Mouse (Mus musculus) heart, postnatal 10 days (tissue): ENCODE results near the gene Tmem82. TPM values are rescaled to one million over a fixed set of nuclear protein-coding genes. Genes with fewer than 3 reads are reported as not detected.

ENCODE experiments used
- DNase-seq, 2 experiments: peaks; one replicate each; pipeline ENCODE4 v3.0.0; 2021
- intact Hi-C: fragments of 180-260 bp; cut with DNase I; formaldehyde crosslinking; loops from one replicate; pipeline ENCODE4 v1.15.1; 2025
- total RNA-seq, 2 experiments: library from RNA; stranded (reverse); gene quantifications; 2 replicates each; pipeline ENCODE4 v1.2.3; 2021

The Tmem82 gene
- total RNA-seq, 2 experiments from 2014 or later, result 11.2 to 15.6 TPM

DNA sequence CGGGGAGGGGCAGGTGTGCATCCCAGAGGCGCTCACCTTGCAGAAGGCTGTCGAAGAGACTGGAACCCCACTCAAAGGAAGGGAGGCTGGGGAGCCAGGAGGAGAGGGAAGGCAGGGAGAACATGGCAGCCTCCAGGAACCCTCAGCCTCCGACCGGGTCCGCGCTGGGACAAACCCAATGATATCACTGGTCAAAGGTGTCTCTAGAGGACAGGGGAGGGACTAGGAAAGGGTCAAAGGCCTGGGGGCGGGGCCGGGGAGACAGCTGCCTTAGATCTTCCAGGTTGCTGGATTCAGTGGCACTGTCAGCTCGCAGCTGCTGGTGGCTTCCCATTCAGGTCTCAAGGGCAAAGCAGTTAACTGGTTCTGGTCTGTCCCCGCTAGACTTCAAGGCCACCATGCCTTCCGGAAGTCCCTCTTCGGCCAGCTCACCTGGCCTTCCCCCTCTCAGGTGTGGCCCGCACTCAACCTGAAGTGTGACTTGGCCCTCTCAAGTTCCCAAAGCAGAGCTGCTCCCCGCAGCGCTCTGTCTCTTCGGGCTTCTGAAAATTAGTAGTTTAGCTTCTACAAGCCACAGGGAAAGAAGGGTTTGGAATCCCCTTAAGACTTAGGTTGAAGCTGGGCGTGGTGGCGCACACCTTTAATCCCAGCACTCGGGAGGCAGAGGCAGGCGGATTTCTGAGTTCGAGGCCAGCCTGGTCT lies 419 bp downstream of the Tmem82 start:
- intact Hi-C loops, result loop anchor here (2.0 to 5.0 kb wide), 3 partner anchors 63 to 339 kb away; no protein-coding TSS in a partner anchor
- DNase-seq, result peak; percentile 33 to 46

DNA sequence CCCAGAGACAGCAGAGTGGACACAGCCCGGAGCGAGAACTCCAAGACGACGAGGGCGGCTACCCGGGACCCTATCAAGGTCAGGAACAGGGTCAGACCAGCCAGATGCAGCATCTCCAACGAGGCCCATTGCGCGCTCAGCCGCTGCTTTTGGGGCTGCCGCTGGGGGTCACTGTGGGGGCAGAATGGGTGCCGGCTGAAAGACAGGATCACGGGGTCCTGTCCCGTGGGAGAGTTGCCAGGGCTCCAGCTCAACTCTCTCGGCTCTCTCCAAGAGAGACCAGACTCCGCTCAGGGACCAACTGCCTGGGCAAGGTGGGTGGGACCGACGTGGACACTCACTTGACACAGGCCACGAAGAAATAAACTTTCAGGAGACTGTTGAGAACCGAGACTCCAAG lies 1.1 kb downstream of the Tmem82 start:
- peak; percentile 84 to 88 for DNase-seq
- intact Hi-C loops, result loop anchor here (5.0 kb wide), 2 partner anchors 170 to 340 kb away; no protein-coding TSS in a partner anchor

DNA sequence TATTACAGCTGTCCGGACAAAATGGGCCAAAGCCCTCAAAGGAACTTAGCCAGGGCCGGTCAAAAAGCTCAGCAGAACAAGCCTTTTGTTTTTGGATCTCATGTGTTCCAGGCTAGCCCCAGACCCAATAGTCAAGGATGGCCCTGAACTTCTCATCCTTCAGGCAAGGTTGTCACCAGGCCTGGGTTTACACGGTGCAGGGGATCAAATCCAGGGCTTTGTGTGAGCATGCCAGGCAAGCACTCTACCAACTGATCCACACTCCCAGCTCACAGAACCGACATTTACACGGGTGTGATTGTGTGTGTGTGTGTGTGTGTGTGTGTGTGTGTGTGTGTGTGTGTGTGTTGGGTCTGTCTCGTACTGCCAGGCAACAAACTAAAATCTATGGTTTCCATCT lies 1.6 kb downstream of the Tmem82 start:
- intact Hi-C loops, result loop anchor here (5.0 kb wide), 2 partner anchors 170 to 340 kb away; no protein-coding TSS in a partner anchor
- no peak for DNase-seq

- intact Hi-C loops, result loop anchor here (5.0 kb wide), 2 partner anchors 172 to 342 kb away; no protein-coding TSS in a partner anchor
- no peak for DNase-seq
Observed at GRCm38 (mm10) chr4:141614946-141615345, 3.5 kb downstream of the Tmem82 start.

DNA sequence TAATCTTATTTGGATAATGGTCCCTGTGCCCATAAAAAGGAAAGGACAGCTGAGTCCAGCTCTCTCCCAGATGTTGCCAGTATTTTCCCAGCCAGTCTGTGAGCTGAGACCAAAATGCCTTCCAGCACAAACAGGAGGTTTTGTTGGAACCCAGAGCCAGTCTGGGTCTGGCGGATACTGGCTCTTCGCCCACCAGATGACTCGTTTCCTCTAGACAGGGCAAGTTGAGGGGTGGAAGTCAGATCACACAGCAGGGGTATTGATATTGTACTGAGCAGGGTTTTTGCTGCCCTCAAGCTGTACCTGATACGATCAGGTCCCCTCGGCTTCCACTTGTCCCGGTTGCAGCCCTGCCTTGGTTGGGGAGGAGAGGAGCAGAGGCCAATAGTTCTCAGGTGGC lies 8.9 kb downstream of the Tmem82 start:
- peak; percentile 68 to 69 for DNase-seq
- intact Hi-C loops, result no loop called here

DNA sequence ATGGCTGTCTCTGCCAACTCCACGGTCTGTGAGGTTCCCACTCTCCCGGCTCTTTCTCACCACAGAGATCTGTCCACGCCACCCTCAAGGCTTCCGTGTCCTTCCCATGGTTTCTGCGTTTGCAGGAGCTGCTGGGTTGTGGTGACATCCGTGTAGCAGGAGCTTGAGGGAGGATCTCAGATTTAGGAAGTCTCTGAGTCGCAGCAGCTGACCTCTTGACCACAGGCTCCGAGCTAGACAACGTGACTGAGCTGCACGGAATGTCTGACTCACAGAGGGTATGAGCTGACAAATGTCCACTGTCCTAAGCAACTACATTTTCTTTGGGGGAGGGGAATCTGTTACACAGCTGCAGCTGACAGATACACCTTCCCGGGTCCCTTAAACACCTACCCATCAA lies 12.6 kb downstream of the Tmem82 start, which contains the start of gene Fblim1:
Gene Fblim1, minus strand, starts transcription at position 236 of the 400 bp plus-strand sequence.
- intact Hi-C loops, result no loop called here
- DNase-seq, result no peak

GRCm38 (mm10) chr4:141605421-141605820 lies 13.0 kb downstream of the Tmem82 start:
- intact Hi-C loops, result no loop called here
- DNase-seq, result no peak

DNA sequence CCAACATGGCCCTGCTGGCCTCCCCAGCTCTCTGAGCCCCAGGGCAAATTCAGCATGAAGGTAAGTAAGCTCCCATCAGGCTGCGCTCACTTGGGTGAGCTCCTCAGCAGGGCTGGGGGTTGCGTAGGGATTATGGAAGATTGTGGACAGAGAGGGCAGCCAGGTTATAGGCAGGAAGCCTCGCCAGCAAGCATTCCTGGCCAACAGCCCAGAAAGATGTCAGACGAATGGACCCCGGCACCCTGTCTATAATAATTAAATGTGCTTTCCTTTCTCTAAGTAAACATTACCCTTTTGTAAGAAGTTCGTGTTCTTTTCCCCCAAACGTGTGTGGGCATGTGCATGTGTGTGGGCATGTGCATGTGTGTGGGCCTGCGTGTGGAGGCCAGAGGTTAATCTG lies 13.9 kb downstream of the Tmem82 start:
- intact Hi-C loops, result no loop called here
- DNase-seq, result peak; percentile 76 to 79

- no peak for DNase-seq
- intact Hi-C loops, result no loop called here
Observed at GRCm38 (mm10) chr4:141603921-141604320, 14.5 kb downstream of the Tmem82 start.

- intact Hi-C loops, result no loop called here
- DNase-seq, result peak; percentile 43 to 51
Observed at GRCm38 (mm10) chr4:141602523-141603223, 15.8 kb downstream of the Tmem82 start.

- peak; percentile 54 to 62 for DNase-seq
- intact Hi-C loops, result no loop called here
Observed at GRCm38 (mm10) chr4:141601148-141601862, 17.1 kb downstream of the Tmem82 start.

- peak; percentile 39 to 52 for DNase-seq
- intact Hi-C loops, result no loop called here
Observed at GRCm38 (mm10) chr4:141600364-141600763, 18.1 kb downstream of the Tmem82 start.

DNA sequence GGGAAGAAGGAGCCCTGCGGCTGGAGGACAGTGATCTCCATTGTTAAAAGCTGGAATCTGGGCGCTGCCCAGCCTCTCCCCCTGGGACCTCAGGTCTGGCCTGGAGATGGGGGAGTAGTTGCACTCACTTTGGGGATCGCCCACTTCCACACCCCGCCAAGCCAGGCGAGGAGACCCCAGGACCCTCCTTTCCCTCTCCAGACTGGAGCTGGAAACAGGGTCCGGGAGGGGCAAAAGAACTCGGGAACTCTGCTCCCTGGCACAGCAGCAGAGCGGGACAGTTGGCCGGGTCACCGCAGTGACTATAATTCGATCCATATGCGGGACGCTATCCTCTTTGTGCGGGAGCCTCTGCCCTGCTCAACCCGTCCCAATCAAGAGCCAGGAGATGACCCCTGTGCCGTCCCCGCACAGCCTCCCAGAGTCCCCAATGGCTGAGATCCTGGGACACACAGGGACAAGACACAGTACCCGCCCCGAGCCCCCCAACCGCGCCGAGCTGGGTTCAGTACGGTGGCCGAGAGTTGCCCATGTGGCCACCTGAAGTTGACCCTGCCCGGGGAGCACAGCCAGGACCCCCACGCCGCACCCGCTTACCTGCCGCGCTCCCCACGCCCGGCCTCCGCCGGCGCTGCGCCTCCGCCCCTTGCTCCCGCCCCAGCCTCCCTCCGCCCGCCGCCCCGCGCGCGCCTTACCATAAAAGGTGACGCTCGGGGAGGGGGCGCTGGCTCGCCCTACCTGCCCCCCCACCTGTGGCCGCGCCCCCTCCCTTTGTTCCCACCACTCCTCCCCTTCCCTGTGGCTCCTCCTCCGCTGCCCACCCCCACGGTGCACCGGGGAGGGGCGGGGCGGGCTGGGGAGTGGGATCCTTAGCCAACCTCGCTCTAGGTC lies 18.9 kb downstream of the Tmem82 start:
- intact Hi-C loops, result no loop called here
- peak; percentile 60 to 63 for DNase-seq

GRCm38 (mm10) chr4:141598894-141599250 lies 19.6 kb downstream of the Tmem82 start:
- intact Hi-C loops, result no loop called here
- no peak for DNase-seq

DNA sequence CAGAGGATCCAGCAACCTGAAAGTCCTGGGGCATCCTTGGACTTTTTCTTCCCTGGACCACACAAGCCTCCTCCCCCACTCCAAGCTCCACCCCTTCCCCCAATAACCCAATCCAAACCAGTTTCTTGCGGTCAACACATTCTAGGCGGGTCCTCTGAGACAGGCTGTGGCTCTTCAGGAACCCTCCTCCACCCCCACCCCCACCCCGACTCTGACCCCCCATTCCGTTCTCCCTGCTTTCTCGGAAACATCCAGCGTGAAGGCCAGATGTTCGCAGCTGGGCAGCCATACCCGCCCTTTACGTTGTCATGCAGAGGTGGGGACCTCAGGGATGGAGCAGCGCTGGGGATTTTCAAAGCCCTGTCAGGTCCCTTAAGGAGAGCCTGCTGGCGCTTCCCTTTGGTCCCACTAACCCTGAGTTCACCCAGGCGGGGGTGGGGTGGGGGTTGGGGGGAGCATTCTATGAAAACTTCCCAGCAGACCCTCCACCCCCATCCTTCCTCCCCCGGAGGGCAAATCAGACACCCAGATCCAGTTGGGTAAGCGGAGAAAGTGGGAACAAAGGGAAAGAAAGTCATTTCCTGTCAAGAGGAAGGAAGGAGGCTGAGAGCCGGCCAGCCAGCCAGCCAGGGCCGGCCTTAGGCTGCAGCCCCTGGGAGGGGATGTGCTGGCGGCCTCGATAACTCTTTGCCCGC lies 20.1 kb downstream of the Tmem82 start:
- intact Hi-C loops, result no loop called here
- peak; percentile 77 to 80 for DNase-seq

DNA sequence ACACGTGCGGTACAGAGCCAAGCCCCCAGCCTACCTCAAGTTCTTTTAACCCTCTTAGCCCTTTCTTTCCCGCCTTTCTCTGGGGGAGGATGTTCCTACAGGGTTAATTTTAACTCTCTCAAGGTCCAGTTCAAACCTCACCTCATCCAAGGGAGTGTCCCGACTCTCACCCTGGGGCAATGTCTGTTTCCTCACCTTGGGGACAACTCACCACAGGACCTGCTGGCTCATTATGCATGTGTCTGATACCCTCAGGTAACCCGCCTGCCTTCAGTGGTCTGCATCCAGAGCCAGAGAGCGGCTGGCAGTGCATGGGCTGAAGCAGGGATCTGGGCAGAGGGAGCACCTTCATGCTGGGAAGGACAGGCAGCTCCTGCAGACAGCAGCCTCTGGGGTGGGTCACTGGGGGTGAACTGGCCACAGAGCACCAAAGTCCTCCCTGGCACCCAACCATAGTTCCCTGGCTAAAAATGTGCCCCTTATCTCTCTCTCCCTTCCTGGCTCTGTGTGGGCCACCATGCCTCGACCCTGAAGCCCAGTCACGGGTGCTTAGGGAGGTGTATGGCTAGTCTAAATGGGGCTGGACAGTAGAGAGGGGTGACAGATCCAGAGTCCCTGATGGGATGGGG lies 21.6 kb downstream of the Tmem82 start:
- peak; percentile 71 to 78 for DNase-seq
- intact Hi-C loops, result no loop called here

DNA sequence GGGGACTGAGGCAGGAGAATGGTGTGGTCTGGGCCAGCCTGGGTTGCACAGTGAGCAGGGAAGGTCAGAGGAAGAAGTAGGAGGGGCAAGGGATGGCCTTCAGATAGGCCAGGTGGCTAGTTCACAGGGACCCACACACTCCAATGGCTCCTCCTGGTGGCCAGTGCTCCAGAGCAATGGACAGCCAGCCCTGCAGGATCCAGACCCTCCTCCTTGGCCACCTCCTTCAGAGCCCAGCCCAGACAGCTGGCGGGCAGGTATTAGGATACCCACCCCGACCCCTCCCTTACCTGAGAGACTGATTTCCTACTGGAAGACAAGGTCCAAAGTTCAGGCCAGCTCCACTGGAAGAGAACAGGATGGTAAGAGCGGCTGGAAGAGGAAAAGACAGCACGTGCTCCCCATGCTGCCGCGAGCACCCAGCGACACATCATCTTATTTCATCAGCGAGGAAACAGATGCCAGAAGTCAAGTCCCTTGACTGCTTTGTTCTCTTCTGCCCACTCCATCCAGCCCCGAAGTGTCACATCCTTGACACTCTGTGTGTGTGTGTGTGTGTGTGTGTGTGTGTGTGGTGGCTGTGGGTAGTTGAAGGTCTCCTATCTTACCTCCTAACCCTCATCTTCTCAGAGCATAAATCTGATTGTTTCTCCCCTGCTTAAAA lies 22.7 kb downstream of the Tmem82 start:
- peak in 1 of 2 experiments; percentile 11 for DNase-seq

GRCm38 (mm10) chr4:141595138-141595537 lies 23.3 kb downstream of the Tmem82 start:
- no peak for DNase-seq
- intact Hi-C loops, result no loop called here

More for the DNA sequence above, 22.7 kb downstream of the Tmem82 start:
- intact Hi-C loops, result no loop called here

DNA sequence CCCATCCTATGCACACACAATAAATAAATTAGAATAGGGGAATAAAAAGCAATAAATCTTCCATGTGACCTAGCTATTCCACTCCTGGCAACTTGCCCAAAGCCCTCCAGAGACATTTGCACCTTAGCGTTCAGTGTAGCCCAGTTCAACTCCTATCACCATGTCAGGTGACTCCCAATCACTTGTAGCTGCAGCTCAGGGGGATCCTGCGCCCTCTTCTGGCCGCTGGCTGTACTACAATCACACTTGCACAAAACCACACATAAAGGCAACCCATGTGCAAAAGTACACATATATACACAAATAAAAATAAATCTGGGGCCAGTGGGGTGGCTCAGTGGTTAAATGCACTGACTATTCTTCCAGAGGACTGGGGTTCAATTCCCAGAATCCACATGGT lies 26.9 kb downstream of the Tmem82 start:
- intact Hi-C loops, result no loop called here
- DNase-seq, result peak; percentile 29 to 66
